Mouse (Mus musculus) stomach, postnatal 0 days (tissue): Measurements from ENCODE around the gene Tff3. TPM values are rescaled to one million over a fixed set of nuclear protein-coding genes. Genes with fewer than 3 reads are reported as not detected.

Experiments used
- ATAC-seq: fragments of 200-750 bp; cut with Nextera tagmentation; 2 replicates; pipeline ENCODE4 v1.8.0; 2017; ENCODE audit not compliant: low FRiP score, low TSS enrichment
- DNase-seq: peaks from one replicate; pipeline ENCODE4 v3.0.0-alpha.2; 2016; ENCODE audit warnings: low spot score
- H3K27ac ChIP-seq: fragments of 300-500 bp; sonication (generic); replicated peaks from 2 replicates; pipeline ENCODE4 v1.5.1; 2014; ENCODE audit warnings: mild to moderate bottlenecking, control low read depth
- H3K27me3 ChIP-seq: fragments of 300-500 bp; sonication (generic); 2 replicates; pipeline ENCODE4 v1.6.1; 2014; ENCODE audit warnings: low read length; ENCODE audit not compliant: control insufficient read depth, insufficient read depth
- H3K36me3 ChIP-seq: fragments of 300-500 bp; sonication (generic); 2 replicates; pipeline ENCODE4 v1.6.1; 2014; ENCODE audit warnings: low read length, mixed read lengths; ENCODE audit not compliant: control insufficient read depth, insufficient read depth
- H3K4me1 ChIP-seq: fragments of 300-500 bp; sonication (generic); replicated peaks from 2 replicates; pipeline ENCODE4 v1.6.1; 2014; ENCODE audit warnings: antibody characterized with exemption; ENCODE audit not compliant: control insufficient read depth, insufficient read depth
- H3K4me2 ChIP-seq: fragments of 300-500 bp; sonication (generic); replicated peaks from 2 replicates; pipeline ENCODE4 v1.6.1; 2014; ENCODE audit warnings: low read depth, mild to moderate bottlenecking, control low read depth, moderate library complexity
- H3K4me3 ChIP-seq: fragments of 300-500 bp; sonication (generic); 2 replicates; pipeline ENCODE4 v1.5.1; 2014; ENCODE audit warnings: low read depth, low read length, control low read depth
- H3K9ac ChIP-seq: fragments of 300-500 bp; sonication (generic); 2 replicates; pipeline ENCODE4 v1.6.1; 2014; ENCODE audit warnings: mild to moderate bottlenecking, low read length, control low read depth, mixed read lengths
- H3K9me3 ChIP-seq: fragments of 300-500 bp; sonication (generic); 2 replicates; pipeline ENCODE4 v1.6.1; 2016; ENCODE audit warnings: low read length; ENCODE audit not compliant: control insufficient read depth
- CTCF ChIP-seq: IDR thresholded peaks from 2 replicates; pipeline ENCODE4 v1.5.1; 2016; ENCODE audit warnings: antibody characterized with exemption, low read depth, mild to moderate bottlenecking, moderate library complexity
- EP300 ChIP-seq: optimal IDR thresholded peaks from 2 replicates; pipeline ENCODE3; 2016; ENCODE audit warnings: antibody characterized with exemption
- WGBS: fragments of 180-500 bp; shearing (Covaris S2); extraction: QIAGEN DNeasy Blood & Tissue Kit; methylation state at CpG from one replicate; pipeline ENCODE4 v1.1.7; 2014; 5-methylcytosine and 5-hydroxymethylcytosine counted together
- polyA plus RNA-seq: library from polyadenylated mRNA; unstranded; fragments of >200 nt; fragmentation: Nextera tagmentation; extraction: Ambion mirVana; gene quantifications from 2 replicates; pipeline ENCODE4 v1.2.1, GENCODE M21; 2015

The Tff3 gene
- polyA plus RNA-seq, 1 experiment from 2014 or later: 10.5 TPM

- Histone ChIP-seq H3K9ac (no peak overlapping the region), H3K4me1 (no peaks in the 10 kb centered on the region), H3K4me3 (no peak overlapping the region), H3K4me2 (no peak overlapping the region), H3K27me3 (no peaks in the 10 kb centered on the region), H3K27ac (no peak overlapping the region), H3K9me3 (no peaks in the 10 kb centered on the region), H3K36me3 (no peaks in the 10 kb centered on the region)
- DNase-seq: no peak
- TF ChIP-seq CTCF (no peak), EP300 (no peak)
- no peak for ATAC-seq
- WGBS: 80% methylated on average over 5 of the region's 5 CpGs
These were observed 11.5 kb downstream of the Tff3 start for GRCm38 (mm10) chr17:31117946-31118345.

- no peak for TF ChIP-seq EP300
- no peak for TF ChIP-seq CTCF
- no peaks in the 10 kb centered on the region for H3K36me3 ChIP-seq
- ATAC-seq (no peak), DNase-seq (no peak)
- H3K27me3 ChIP-seq: no peaks in the 10 kb centered on the region
- no peak overlapping the region for H3K4me2 ChIP-seq
- H3K27ac ChIP-seq: no peak overlapping the region
- H3K4me1 ChIP-seq: no peaks in the 10 kb centered on the region
- H3K9me3 ChIP-seq: no peaks in the 10 kb centered on the region
- no peak overlapping the region for H3K4me3 ChIP-seq
- 46% methylated on average over 6 of the region's 6 CpGs for WGBS
- H3K9ac ChIP-seq: no peak overlapping the region
These were observed 13.4 kb downstream of the Tff3 start for GRCm38 (mm10) chr17:31116063-31116462.

GRCm38 (mm10) chr17:31113191-31113856 is 16.1 kb downstream of the Tff3 start:
- WGBS: 63% methylated on average over 9 of the region's 9 CpGs
- Histone ChIP-seq H3K9me3 (no peaks in the 10 kb centered on the region), H3K27me3 (no peaks in the 10 kb centered on the region), H3K4me2 (no peak overlapping the region), H3K4me3 (no peak overlapping the region), H3K9ac (no peak overlapping the region), H3K27ac (no peak overlapping the region), H3K4me1 (no peaks in the 10 kb centered on the region), H3K36me3 (no peaks in the 10 kb centered on the region)
- no peak for DNase-seq
- TF ChIP-seq EP300 (no peak), CTCF (no peak)
- no peak for ATAC-seq

- H3K27ac ChIP-seq: no peak overlapping the region
- H3K4me3 ChIP-seq: no peak overlapping the region
- WGBS: 81% methylated on average over 15 of the region's 15 CpGs
- TF ChIP-seq EP300: no peak
- TF ChIP-seq CTCF: no peak
- no peaks in the 10 kb centered on the region for H3K4me1 ChIP-seq
- no peak overlapping the region for H3K9ac ChIP-seq
- no peaks in the 10 kb centered on the region for H3K36me3 ChIP-seq
- H3K4me2 ChIP-seq: no peak overlapping the region
- ATAC-seq (peak; percentile 55; the same call in 1 of the 2 replicates), DNase-seq (peak; percentile 46)
- H3K9me3 ChIP-seq: no peaks in the 10 kb centered on the region
- H3K27me3 ChIP-seq: no peaks in the 10 kb centered on the region
These were observed 21.1 kb downstream of the Tff3 start for GRCm38 (mm10) chr17:31108388-31108787.

- Histone ChIP-seq H3K4me1 (no peaks in the 10 kb centered on the region), H3K36me3 (no peaks in the 10 kb centered on the region), H3K27ac (no peak overlapping the region), H3K9ac (no peak overlapping the region), H3K9me3 (no peaks in the 10 kb centered on the region), H3K4me2 (no peak overlapping the region), H3K4me3 (no peak overlapping the region), H3K27me3 (no peaks in the 10 kb centered on the region)
- TF ChIP-seq EP300 (no peak), CTCF (no peak)
- ATAC-seq: no peak
- 83% methylated on average over 8 of the region's 8 CpGs for WGBS
- no peak for DNase-seq
These were observed 25.6 kb downstream of the Tff3 start for GRCm38 (mm10) chr17:31103823-31104222.

GRCm38 (mm10) chr17:31103007-31103570 is 26.4 kb downstream of the Tff3 start:
- H3K27me3 ChIP-seq: no peaks in the 10 kb centered on the region
- no peak overlapping the region for H3K9ac ChIP-seq
- H3K27ac ChIP-seq: no peak overlapping the region
- H3K4me3 ChIP-seq: no peak overlapping the region
- 85% methylated on average over 8 of the region's 8 CpGs for WGBS
- H3K4me1 ChIP-seq: no peaks in the 10 kb centered on the region
- no peak overlapping the region for H3K4me2 ChIP-seq
- H3K36me3 ChIP-seq: no peaks in the 10 kb centered on the region
- TF ChIP-seq EP300 (no peak), CTCF (no peak)
- DNase-seq: no peak
- no peaks in the 10 kb centered on the region for H3K9me3 ChIP-seq
- no peak for ATAC-seq
